Mouse (Mus musculus) myocyte (in vitro differentiated cells): ENCODE data around the gene Gid8.

Source experiments
- E2F4 ChIP-seq: IDR thresholded peaks from one replicate; pipeline ENCODE4 v1.6.1; 2011; ENCODE audit warnings: mild to moderate bottlenecking, control low read depth, moderate library complexity; ENCODE audit not compliant: insufficient read depth
- MAX ChIP-seq: IDR thresholded peaks from one replicate; pipeline ENCODE4 v1.6.1; 2011; ENCODE audit warnings: low read depth, mild to moderate bottlenecking, control low read depth
- MYOD1 ChIP-seq, 3 experiments: IDR thresholded peaks; one replicate each; pipeline ENCODE4 v1.6.1; 2011; ENCODE audit warnings: control low read depth in 2 of 3, low read depth in 2 of 3, mild to moderate bottlenecking in 2 of 3, moderate library complexity in 1 of 3; ENCODE audit not compliant: insufficient read length in 2 of 3, control insufficient read depth in 1 of 3
- POLR2A ChIP-seq: IDR thresholded peaks from one replicate; pipeline ENCODE4 v1.6.1; 2011; ENCODE audit warnings: low read depth, mild to moderate bottlenecking, control low read depth, moderate library complexity; ENCODE audit not compliant: insufficient read length
- USF1 ChIP-seq: IDR thresholded peaks from one replicate; pipeline ENCODE4 v1.6.1; 2011; ENCODE audit warnings: low read depth, mild to moderate bottlenecking, control low read depth, moderate library complexity

- TF ChIP-seq E2F4 (no peak), POLR2A (no peak), USF1 (no peak), MAX (no peak), MYOD1 (IDR thresholded peaks at IDR 0.05; ENCODE audit: control insufficient read depth in 1 of 3, insufficient read length in 2 of 3, low read depth in 2 of 3) (no peak)
Measured at GRCm38 (mm10) chr2:180710276-180711155, 599 bp downstream of the Gid8 start.
